Mouse (Mus musculus) MEL (cell line): Measurements from ENCODE around the gene Hrnr.

ENCODE experiments used
- CTCF ChIP-seq, 3 experiments: IDR thresholded peaks in 2 of 3; conservative IDR thresholded peaks in 1 of 3; 2 replicates each; pipeline ENCODE4 v1.5.1; 2011 to 2012; ENCODE audit warnings: low read length in 3 of 3, low read depth in 2 of 3, mild to moderate bottlenecking in 2 of 3, improper control_type of control experiment in 1 of 3, inconsistent platforms in 1 of 3, mixed read lengths in 1 of 3, moderate library complexity in 1 of 3; ENCODE audit not compliant: control insufficient read depth in 1 of 3, insufficient read depth in 1 of 3, poor library complexity in 1 of 3, severe bottlenecking in 1 of 3
- E2F4 ChIP-seq: IDR thresholded peaks from 2 replicates; pipeline ENCODE4 v1.6.1; 2011; ENCODE audit warnings: low read depth, low read length, improper control_type of control experiment, borderline replicate concordance
- EP300 ChIP-seq, 2 experiments: IDR thresholded peaks; 2 replicates each; pipeline ENCODE4 v1.6.1; 2011; ENCODE audit warnings: improper control_type of control experiment in 2 of 2, low read length in 2 of 2, low read depth in 1 of 2, mild to moderate bottlenecking in 1 of 2
- ETS1 ChIP-seq: IDR thresholded peaks from 2 replicates; pipeline ENCODE4 v1.6.1; 2012; ENCODE audit warnings: low read depth, mild to moderate bottlenecking, inconsistent platforms, low read length, improper control_type of control experiment, moderate library complexity
- GATA1 ChIP-seq: IDR thresholded peaks from 2 replicates; pipeline ENCODE4 v1.6.1; 2011; ENCODE audit warnings: low read depth, low read length, improper control_type of control experiment
- MEF2A ChIP-seq: IDR thresholded peaks from 2 replicates; pipeline ENCODE4 v1.6.1; 2014; ENCODE audit warnings: low read depth, mild to moderate bottlenecking, inconsistent platforms, low read length, improper control_type of control experiment; ENCODE audit not compliant: poor library complexity, insufficient replicate concordance, severe bottlenecking; ENCODE audit errors: extremely low read depth
- NRF1 ChIP-seq: IDR thresholded peaks from 2 replicates; pipeline ENCODE4 v1.6.1; 2014; ENCODE audit warnings: low read depth, mild to moderate bottlenecking, inconsistent platforms, low read length, improper control_type of control experiment, moderate library complexity; ENCODE audit not compliant: poor library complexity, insufficient read depth, severe bottlenecking
- POLR2A ChIP-seq, 2 experiments: IDR thresholded peaks; 2 replicates each; pipeline ENCODE4 v1.6.1; 2011 to 2012; ENCODE audit warnings: low read length in 2 of 2, mild to moderate bottlenecking in 2 of 2, control low read depth in 1 of 2, improper control_type of control experiment in 1 of 2, low read depth in 1 of 2, moderate library complexity in 1 of 2; ENCODE audit not compliant: control insufficient read depth in 1 of 2, insufficient read depth in 1 of 2, poor library complexity in 1 of 2
- POLR2AphosphoS5 ChIP-seq: IDR thresholded peaks from 2 replicates; pipeline ENCODE4 v1.6.1; 2012; ENCODE audit warnings: low read depth, borderline replicate concordance, mild to moderate bottlenecking, inconsistent platforms, low read length, moderate library complexity, mixed read lengths
- RAD21 ChIP-seq: IDR thresholded peaks from 2 replicates; pipeline ENCODE4 v1.6.1; 2011; ENCODE audit warnings: mild to moderate bottlenecking, low read depth, low read length, improper control_type of control experiment
- TCF12 ChIP-seq: IDR thresholded peaks from 2 replicates; pipeline ENCODE4 v1.6.1; 2014; ENCODE audit warnings: low read depth, mild to moderate bottlenecking, inconsistent platforms, low read length, improper control_type of control experiment, moderate library complexity
- ZC3H11A ChIP-seq: IDR thresholded peaks from 2 replicates; pipeline ENCODE4 v1.6.1; 2012; ENCODE audit warnings: low read depth, mild to moderate bottlenecking, inconsistent platforms, low read length, improper control_type of control experiment

DNA sequence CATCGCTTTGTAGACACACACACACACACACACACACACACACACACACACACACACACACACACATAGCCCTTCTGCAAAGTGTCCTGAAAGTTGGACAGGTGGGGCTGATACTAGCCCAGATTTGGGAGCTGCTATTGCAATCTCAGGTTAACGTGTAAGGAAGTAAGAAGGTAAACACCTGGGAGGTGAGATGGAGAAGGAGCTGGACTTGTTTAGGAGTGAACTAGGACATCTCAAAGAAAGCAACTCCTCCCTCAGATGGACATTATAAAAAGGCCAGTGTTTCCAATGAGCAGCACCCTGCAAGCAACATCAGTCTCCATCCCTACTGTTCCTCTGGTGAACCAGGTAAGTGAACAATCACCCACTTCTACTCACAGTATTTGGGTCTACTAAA, at the start of gene Hrnr:
- TF ChIP-seq GATA1 = no peak
- TF ChIP-seq MEF2A = no peak
- no peak for TF ChIP-seq EP300 (IDR thresholded peaks at IDR 0.05; ENCODE audit: low read depth in 1 of 2, low read length in 2 of 2)
- no peak for TF ChIP-seq CTCF (IDR thresholded peaks at IDR 0.05 in 2 of 3, conservative IDR thresholded peaks at IDR 0.05 in 1 of 3; ENCODE audit: control insufficient read depth in 1 of 3, insufficient read depth in 1 of 3, low read depth in 2 of 3, low read length in 3 of 3, poor library complexity in 1 of 3, severe bottlenecking in 1 of 3)
- no peak for TF ChIP-seq ZC3H11A
- TF ChIP-seq TCF12 = no peak
- TF ChIP-seq POLR2A (IDR thresholded peaks at IDR 0.05; ENCODE audit: control insufficient read depth in 1 of 2, insufficient read depth in 1 of 2, low read depth in 1 of 2, low read length in 2 of 2, poor library complexity in 1 of 2) = no peak
- TF ChIP-seq E2F4 = no peak
- no peak for TF ChIP-seq ETS1
- no peak for TF ChIP-seq POLR2AphosphoS5
- no peak for TF ChIP-seq RAD21
- no peak for TF ChIP-seq NRF1
